Mouse (Mus musculus) bone marrow, adult 2 months (tissue): ENCODE results near the gene Tmem51.

Source experiments
- CTCF ChIP-seq: fragments of 200-500 bp; IDR thresholded peaks from 2 replicates; pipeline ENCODE4 v1.5.1; 2011; ENCODE audit warnings: low read length, control low read depth; ENCODE audit not compliant: control insufficient read depth, insufficient read depth
- POLR2A ChIP-seq: fragments of 200-500 bp; IDR thresholded peaks from 2 replicates; pipeline ENCODE4 v1.6.1; 2011; ENCODE audit warnings: low read depth, mild to moderate bottlenecking, control low read depth, low read length, borderline replicate concordance; ENCODE audit not compliant: control insufficient read depth

DNA sequence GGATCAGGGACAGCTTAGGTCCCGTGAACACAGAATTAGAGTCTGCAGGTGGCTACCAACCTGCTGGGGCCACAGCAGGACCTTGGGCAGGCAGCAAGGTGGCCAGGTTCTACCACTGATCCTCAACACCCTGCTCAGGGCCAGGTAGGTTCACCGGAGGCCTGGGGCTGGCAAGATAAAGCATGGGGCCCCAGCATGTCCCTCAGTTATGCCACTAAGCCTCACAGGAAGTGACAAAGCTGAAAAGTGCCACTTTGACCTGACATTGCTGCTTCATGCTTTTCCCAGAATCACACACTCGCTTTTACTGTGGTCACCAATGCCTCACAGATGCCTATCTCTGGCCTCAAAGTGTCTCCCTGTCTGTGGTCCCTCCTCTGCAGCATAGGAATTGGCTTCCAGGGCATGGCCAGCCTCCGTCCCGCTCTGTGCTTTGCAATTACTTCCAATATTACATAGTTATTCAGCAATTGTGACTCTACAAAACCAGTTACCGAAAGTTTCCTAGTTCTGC is 43.2 kb upstream of the Tmem51 start:
- TF ChIP-seq CTCF = no peak
- TF ChIP-seq POLR2A = no peak
